Mouse (Mus musculus) small intestine, adult 2 months (tissue): ENCODE results near the gene Ucn3.

Experiments
- CTCF ChIP-seq: fragments of 200-500 bp; IDR thresholded peaks from 2 replicates; pipeline ENCODE4 v1.5.1; 2012; ENCODE audit warnings: low read depth, mild to moderate bottlenecking, control low read depth, inconsistent platforms, low read length, moderate library complexity, mixed read lengths; ENCODE audit not compliant: insufficient replicate concordance, insufficient read length; ENCODE audit errors: extremely low read depth
- POLR2A ChIP-seq: fragments of 200-500 bp; IDR thresholded peaks from 2 replicates; pipeline ENCODE4 v1.6.1; 2012; ENCODE audit warnings: low read depth, mild to moderate bottlenecking, control low read depth, inconsistent platforms, low read length, moderate library complexity

DNA sequence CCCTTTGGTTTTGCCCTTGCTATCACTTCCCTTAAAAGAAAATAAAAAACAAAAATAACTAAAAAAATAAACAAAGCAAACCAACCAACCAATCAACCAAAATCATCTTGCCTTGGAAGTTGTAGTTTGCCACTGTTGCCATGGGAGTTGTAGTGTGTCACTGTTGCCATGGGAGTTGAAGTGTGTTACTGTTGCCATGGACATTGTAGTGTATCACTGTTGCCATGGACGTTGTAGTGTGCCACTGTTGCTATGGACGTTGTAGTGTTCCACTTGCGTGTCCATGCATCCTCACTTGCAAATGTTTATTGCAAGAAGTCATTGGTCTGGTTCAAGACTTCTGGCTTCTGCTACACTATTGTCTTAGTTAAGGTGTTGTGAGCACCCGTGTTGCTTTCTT is 2.1 kb upstream of the Ucn3 start:
- no peak for TF ChIP-seq CTCF
- no peak for TF ChIP-seq POLR2A
